Mouse (Mus musculus): ENCODE results near the gene Hic2.

GRCm38 (mm10) chr16:17222197-17222596 is 11.2 kb upstream of the Hic2 start:
- no peak for TF ChIP-seq CTCF (IDR thresholded peaks at IDR 0.05; ENCODE audit: low read depth)
- no peak for TF ChIP-seq EP300 (optimal IDR thresholded peaks at IDR 0.05)
